Mouse (Mus musculus) E14TG2a.4 (cell line): ENCODE results near the gene Smap1.

Experiments used
- CTCF ChIP-seq: conservative IDR thresholded peaks from 2 replicates; pipeline ENCODE4 v1.5.1; 2014; ENCODE audit warnings: low read length
- NANOG ChIP-seq: IDR thresholded peaks from 2 replicates; pipeline ENCODE4 v1.6.1; 2014; ENCODE audit warnings: borderline replicate concordance, low read length, mixed read lengths

- TF ChIP-seq CTCF (no peak), NANOG (no peak)
These were observed 26.2 kb upstream of the Smap1 start for GRCm38 (mm10) chr1:23948290-23948689.
